Mouse (Mus musculus): Measurements from ENCODE around the gene Aspn.
"Not testable (repeated sequence)": the region's sequence is repeated elsewhere in the genome, so short reads cannot be mapped to it uniquely, and the experiment has no call there.

Aspn gene

GRCm38 (mm10) chr13:49584307-49585005 lies 40.2 kb downstream of the Aspn start:
- DNase-seq: no peak

- DNase-seq: no peak
Measured at GRCm38 (mm10) chr13:49586062-49586461, 41.8 kb downstream of the Aspn start.

- DNase-seq: not testable (repeated sequence)
Measured at GRCm38 (mm10) chr13:49602541-49602940, 58.3 kb downstream of the Aspn start.

GRCm38 (mm10) chr13:49603603-49604002 lies 59.4 kb downstream of the Aspn start:
- no peak for DNase-seq

- no peak for DNase-seq
Measured at GRCm38 (mm10) chr13:49607714-49608113, 63.5 kb downstream of the Aspn start, which contains the start of gene Ogn. TSS of gene Ogn (plus strand) at chr13:49608046.

GRCm38 (mm10) chr13:49608589-49609322 lies 64.5 kb downstream of the Aspn start:
- DNase-seq: no peak

GRCm38 (mm10) chr13:49617021-49617420 lies 72.8 kb downstream of the Aspn start:
- no peak for DNase-seq

Data from thymus, postnatal 14 days (tissue).